Mouse (Mus musculus) E14TG2a.4 (cell line): ENCODE measurements around the gene Hist2h2aa2.

Source experiments
- H3K27me3 ChIP-seq: 2 replicates; pipeline ENCODE4 v1.6.1; 2014; ENCODE audit warnings: low read length, control low read depth; ENCODE audit not compliant: insufficient read depth
- H3K36me3 ChIP-seq: 2 replicates; pipeline ENCODE4 v1.6.1; 2014; ENCODE audit warnings: low read length, control low read depth; ENCODE audit not compliant: insufficient read depth
- H3K4me1 ChIP-seq: replicated peaks from 2 replicates; pipeline ENCODE4 v1.6.1; 2014; ENCODE audit warnings: low read depth, low read length, control low read depth
- H3K4me3 ChIP-seq: replicated peaks from 2 replicates; pipeline ENCODE4 v1.5.1; 2014; ENCODE audit warnings: mild to moderate bottlenecking, low read length
- H3K9me3 ChIP-seq: 2 replicates; pipeline ENCODE4 v1.6.1; 2014; ENCODE audit warnings: low read length, control low read depth
- CTCF ChIP-seq: conservative IDR thresholded peaks from 2 replicates; pipeline ENCODE4 v1.5.1; 2014; ENCODE audit warnings: low read length
- NANOG ChIP-seq: IDR thresholded peaks from 2 replicates; pipeline ENCODE4 v1.6.1; 2014; ENCODE audit warnings: borderline replicate concordance, low read length, mixed read lengths
- POU5F1 ChIP-seq: IDR thresholded peaks from 2 replicates; pipeline ENCODE4 v1.6.1; 2014; ENCODE audit warnings: low read length, borderline replicate concordance

The Hist2h2aa2 gene

GRCm38 (mm10) chr3:96262979-96263550 is 23.0 kb upstream of the Hist2h2aa2 start, which contains the start of gene Hist2h4:
TSS of gene Hist2h4 (minus strand) at chr3:96263311.
- H3K36me3 ChIP-seq = no peaks in the 10 kb centered on the region
- no peaks in the 10 kb centered on the region for H3K27me3 ChIP-seq
- peak within 1 kb of the TSS; percentile 79 for H3K4me3 ChIP-seq
- H3K9me3 ChIP-seq = no peaks in the 10 kb centered on the region
- TF ChIP-seq NANOG = no peak
- TF ChIP-seq CTCF = peak; percentile 34
- peaks cover 60% of the 10 kb centered on the region for H3K4me1 ChIP-seq

- H3K4me3 ChIP-seq = peak overlapping the region; percentile 79
- no peaks in the 10 kb centered on the region for H3K9me3 ChIP-seq
- H3K36me3 ChIP-seq = no peaks in the 10 kb centered on the region
- no peaks in the 10 kb centered on the region for H3K27me3 ChIP-seq
- peaks cover 53% of the 10 kb centered on the region for H3K4me1 ChIP-seq
- TF ChIP-seq CTCF = no peak
- TF ChIP-seq POU5F1 = no peak
- no peak for TF ChIP-seq NANOG
Observed at GRCm38 (mm10) chr3:96262216-96262875, 22.3 kb upstream of the Hist2h2aa2 start.

- no peaks in the 10 kb centered on the region for H3K36me3 ChIP-seq
- no peaks in the 10 kb centered on the region for H3K27me3 ChIP-seq
- TF ChIP-seq POU5F1 (no peak), CTCF (no peak), NANOG (no peak)
- H3K9me3 ChIP-seq = no peaks in the 10 kb centered on the region
- peaks cover 46% of the 10 kb centered on the region for H3K4me1 ChIP-seq
- peak overlapping the region; percentile 79 for H3K4me3 ChIP-seq
Observed at GRCm38 (mm10) chr3:96261623-96262022, 21.5 kb upstream of the Hist2h2aa2 start.

- TF ChIP-seq POU5F1 = no peak
- TF ChIP-seq NANOG = no peak
- no peak for TF ChIP-seq CTCF
- Histone ChIP-seq H3K27me3 (no peaks in the 10 kb centered on the region), H3K36me3 (no peaks in the 10 kb centered on the region), H3K4me3 (no peak overlapping the region), H3K4me1 (peaks cover 58% of the 10 kb centered on the region), H3K9me3 (no peaks in the 10 kb centered on the region)
Observed at GRCm38 (mm10) chr3:96260220-96260619, 20.1 kb upstream of the Hist2h2aa2 start.

- Histone ChIP-seq H3K4me3 (no peak overlapping the region), H3K27me3 (no peaks in the 10 kb centered on the region), H3K4me1 (peaks cover 48% of the 10 kb centered on the region), H3K36me3 (no peaks in the 10 kb centered on the region), H3K9me3 (no peaks in the 10 kb centered on the region)
- no peak for TF ChIP-seq CTCF
- no peak for TF ChIP-seq POU5F1
- TF ChIP-seq NANOG = no peak
Observed at GRCm38 (mm10) chr3:96257190-96257589, 17.1 kb upstream of the Hist2h2aa2 start.

- H3K9me3 ChIP-seq = no peaks in the 10 kb centered on the region
- no peaks in the 10 kb centered on the region for H3K36me3 ChIP-seq
- no peaks in the 10 kb centered on the region for H3K27me3 ChIP-seq
- TF ChIP-seq CTCF = no peak
- TF ChIP-seq POU5F1 = no peak
- peaks cover 38% of the 10 kb centered on the region for H3K4me1 ChIP-seq
- H3K4me3 ChIP-seq = no peak overlapping the region
Observed at GRCm38 (mm10) chr3:96255926-96256593, 16.0 kb upstream of the Hist2h2aa2 start.

GRCm38 (mm10) chr3:96254683-96255355 is 14.7 kb upstream of the Hist2h2aa2 start:
- no peaks in the 10 kb centered on the region for H3K36me3 ChIP-seq
- peaks cover 45% of the 10 kb centered on the region for H3K4me1 ChIP-seq
- no peaks in the 10 kb centered on the region for H3K9me3 ChIP-seq
- no peak for TF ChIP-seq NANOG
- TF ChIP-seq CTCF = no peak
- TF ChIP-seq POU5F1 = no peak
- H3K4me3 ChIP-seq = peak overlapping the region; percentile 68
- H3K27me3 ChIP-seq = no peaks in the 10 kb centered on the region

- H3K9me3 ChIP-seq = no peaks in the 10 kb centered on the region
- no peak for TF ChIP-seq NANOG
- TF ChIP-seq CTCF = no peak
- no peak for TF ChIP-seq POU5F1
- H3K27me3 ChIP-seq = no peaks in the 10 kb centered on the region
- H3K4me1 ChIP-seq = peaks cover 52% of the 10 kb centered on the region
- H3K36me3 ChIP-seq = peaks cover 8% of the 10 kb centered on the region; the same call in 1 of the 2 replicates
- H3K4me3 ChIP-seq = no peak overlapping the region
Observed at GRCm38 (mm10) chr3:96251787-96252186, 11.7 kb upstream of the Hist2h2aa2 start.
